Mouse (Mus musculus): ENCODE results near the gene Eid3.

Gene Eid3

GRCm38 (mm10) chr10:82913238-82913637 is 46.8 kb downstream of the Eid3 start:
- no peak for DNase-seq (ENCODE audit: low read depth)

GRCm38 (mm10) chr10:82913772-82914171 is 47.3 kb downstream of the Eid3 start:
- peak; percentile 49 for DNase-seq (ENCODE audit: low read depth)

Measured in c-Kit-positive CD71-negative TER-119-negative erythroid progenitor cells, embryonic 14.5 days (primary cell).